Mouse (Mus musculus) kidney, postnatal 4 days (tissue): ENCODE measurements at regions not wholly inside any gene's neighbourhood (a gene's known extent, or its start where the extent isn't known, plus 50 kb on each side); places are given as distances from the start of the nearest gene placed in this dataset.

Experiments used
- DNase-seq, 2 experiments: peaks; one replicate each; pipeline ENCODE4 v3.0.0; 2021; ENCODE audit warnings: mixed read lengths in 2 of 2

GRCm38 (mm10) chr13:78348830-78349229 is 149.3 kb upstream of the Nr2f1 start:
- no peak for DNase-seq

GRCm38 (mm10) chr13:78324443-78325206 is 125.1 kb upstream of the Nr2f1 start:
- no peak for DNase-seq

- no peak for DNase-seq
These were observed 123.6 kb upstream of the Nr2f1 start for GRCm38 (mm10) chr13:78323183-78323582.

- DNase-seq = no peak
These were observed 118.9 kb upstream of the Nr2f1 start for GRCm38 (mm10) chr13:78318434-78318833.

GRCm38 (mm10) chr13:78310837-78311236 is 111.3 kb upstream of the Nr2f1 start:
- DNase-seq = no peak
